Mouse (Mus musculus) large intestine, adult 2 months (tissue): ENCODE results near the gene Gm5725. TPM values are rescaled to one million over a fixed set of nuclear protein-coding genes. Genes with fewer than 3 reads are reported as not detected.
"Not testable (repeated sequence)": the region's sequence is repeated elsewhere in the genome, so short reads cannot be mapped to it uniquely, and the experiment has no call there.

ENCODE experiments used
- DNase-seq: peaks from one replicate; pipeline ENCODE4 v3.0.0-alpha.2; 2012; ENCODE audit warnings: low read depth, low spot score
- WGBS: fragments of 180-500 bp; shearing (Covaris S2); methylation state at CpG from one replicate; pipeline ENCODE4 v1.1.7; 2018; 5-methylcytosine and 5-hydroxymethylcytosine counted together
- polyA plus RNA-seq: library from polyadenylated mRNA; depleted of rRNA; stranded (reverse); fragments of >200 nt; gene quantifications from 2 replicates; pipeline ENCODE4 v1.2.3, GENCODE M21; 2012; rRNA removed

Gene Gm5725
- polyA plus RNA-seq = not detected in 2 replicates

DNA sequence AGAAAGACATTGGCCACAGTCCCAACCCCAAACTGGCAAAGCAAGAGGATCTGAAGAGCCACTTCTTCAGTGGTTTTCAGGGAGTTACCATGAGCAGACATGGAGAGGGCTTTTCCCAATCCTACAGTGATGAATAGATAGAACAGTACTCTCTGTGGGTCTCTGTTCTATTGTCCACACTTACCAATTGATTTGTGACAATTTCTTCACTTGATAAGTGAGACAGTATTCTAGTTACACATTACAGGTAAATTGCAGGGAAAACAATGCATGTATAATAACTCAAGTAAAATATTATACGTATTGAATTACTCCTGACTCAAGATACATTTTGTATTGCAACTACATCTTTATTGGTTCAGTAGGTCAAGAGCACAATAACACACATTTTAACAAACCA, at the start of gene Gm5725:
TSS of gene Gm5725 (minus strand) at position 101 of the 400 bp plus-strand sequence.
- WGBS = no CpG with 5 or more reads among the region's 1 CpGs
- DNase-seq = not testable (repeated sequence)

DNA sequence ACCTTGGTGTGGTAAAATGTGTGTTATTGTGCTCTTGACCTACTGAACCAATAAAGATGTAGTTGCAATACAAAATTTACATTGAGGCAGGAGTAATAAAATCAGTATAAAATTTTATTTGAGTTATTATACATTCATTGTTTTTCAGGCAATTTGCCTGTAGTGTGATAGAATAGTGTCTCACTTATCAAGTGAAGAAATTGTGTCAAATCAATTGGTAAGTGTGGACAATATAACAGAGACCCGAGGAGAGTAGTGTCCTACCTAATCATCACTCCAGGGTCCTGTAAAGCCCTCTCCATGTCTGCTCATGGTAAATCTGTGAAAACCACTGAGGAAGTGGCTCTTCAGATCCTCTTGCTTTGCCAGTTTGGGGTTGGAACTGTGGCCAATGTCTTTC, 12.0 kb downstream of the Gm5725 start, which contains the start of gene Vmn1r135:
TSS of gene Vmn1r135 (plus strand) at position 301 of the 400 bp plus-strand sequence.
- DNase-seq = not testable (repeated sequence)
- no CpG with 5 or more reads among the region's 1 CpGs for WGBS

DNA sequence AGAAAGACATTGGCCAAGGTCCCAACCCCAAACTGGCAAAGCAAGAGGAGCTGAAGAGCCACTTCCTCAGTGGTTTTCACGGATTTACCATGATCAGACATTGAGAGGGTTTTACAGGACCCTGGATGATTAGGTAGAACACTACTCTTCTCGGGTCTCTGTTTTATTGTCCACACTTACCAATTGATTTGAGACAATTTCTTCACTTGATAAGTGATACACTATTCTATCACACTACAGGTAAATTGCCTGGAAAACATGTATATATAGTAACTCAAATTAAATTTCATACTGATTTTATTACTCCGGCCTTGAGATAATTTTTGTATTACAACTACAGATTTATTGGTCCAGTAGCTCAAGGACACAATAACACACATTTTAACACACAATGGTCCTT, 47.4 kb downstream of the Gm5725 start, which contains the start of gene Gm4177:
TSS of gene Gm4177 (minus strand) at position 101 of the 400 bp plus-strand sequence.
- no CpG with 5 or more reads among the region's 3 CpGs for WGBS
- DNase-seq = not testable (repeated sequence)

Other genes with a start within 250 kb of the Gm5725 start
- not detected in 2 replicates for gene Vmn1r132, start 230.2 kb downstream of the Gm5725 start, polyA plus RNA-seq
- gene Gm4175, start 82.8 kb downstream of the Gm5725 start, polyA plus RNA-seq = not detected in 2 replicates
- not detected in 2 replicates for gene Gm4177, start 47.5 kb downstream of the Gm5725 start, polyA plus RNA-seq
- gene Vmn1r135, start 11.9 kb downstream of the Gm5725 start, polyA plus RNA-seq = not detected in 2 replicates
- not detected in 2 replicates for gene Gm5891, start 77.0 kb upstream of the Gm5725 start, polyA plus RNA-seq
- not detected in 2 replicates for gene Vmn1r137, start 150.3 kb upstream of the Gm5725 start, polyA plus RNA-seq
- not detected in 2 replicates for gene Vmn1r138, start 184.6 kb upstream of the Gm5725 start, polyA plus RNA-seq
- gene Gm6176, start 212.0 kb upstream of the Gm5725 start, polyA plus RNA-seq = not detected in 2 replicates
- gene Vmn1r139, start 224.8 kb upstream of the Gm5725 start, polyA plus RNA-seq = not detected in 2 replicates